Mouse (Mus musculus): Measurements from ENCODE around the gene Cntnap5b.
A peak's percentile ranks its signal among the peaks of the same experiment; 100 is the strongest.

Cntnap5b gene

DNA sequence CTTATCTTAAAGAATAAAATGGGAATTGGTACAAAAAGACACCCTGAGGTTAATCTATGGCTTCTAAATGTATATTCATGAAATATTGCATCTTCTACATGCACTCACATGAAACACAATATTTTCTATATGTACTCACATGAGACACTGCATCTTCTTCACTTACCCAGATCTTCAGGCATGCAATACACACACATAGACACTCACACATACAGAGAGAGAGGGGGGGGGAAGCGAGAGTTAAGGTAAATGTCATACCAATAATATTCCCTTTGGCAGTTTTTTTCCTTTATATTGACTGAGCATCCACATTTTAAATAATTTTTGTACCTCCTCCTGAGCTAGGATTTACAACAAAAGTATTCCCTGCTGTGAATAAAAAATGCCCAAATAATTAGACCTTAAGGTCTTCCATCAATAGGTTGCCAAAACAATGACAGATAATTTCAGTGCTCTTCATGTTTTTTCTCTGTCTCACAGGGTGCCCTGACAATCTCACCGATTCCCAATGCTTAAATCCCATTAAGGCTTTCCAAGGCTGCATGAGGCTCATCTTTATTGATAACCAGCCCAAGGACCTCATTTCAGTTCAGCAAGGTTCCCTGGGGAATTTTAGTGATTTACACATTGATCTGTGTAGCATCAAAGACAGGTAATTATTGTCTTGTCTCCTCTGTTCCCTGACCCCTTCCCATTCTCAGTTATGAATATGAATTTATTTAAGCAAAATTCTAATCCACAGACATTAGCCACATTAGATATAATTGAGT lies 391.2 kb downstream of the Cntnap5b start:
- no peak for DNase-seq (ENCODE audit: inconsistent age in 2 of 2, low spot score in 1 of 2)

GRCm38 (mm10) chr1:100171566-100171965 lies 399.0 kb downstream of the Cntnap5b start:
- no peak for DNase-seq (ENCODE audit: inconsistent age in 2 of 2, low spot score in 1 of 2)

GRCm38 (mm10) chr1:100180050-100180449 lies 407.5 kb downstream of the Cntnap5b start:
- DNase-seq (ENCODE audit: inconsistent age in 2 of 2, low spot score in 1 of 2): peak; percentile 5 to 25

DNA sequence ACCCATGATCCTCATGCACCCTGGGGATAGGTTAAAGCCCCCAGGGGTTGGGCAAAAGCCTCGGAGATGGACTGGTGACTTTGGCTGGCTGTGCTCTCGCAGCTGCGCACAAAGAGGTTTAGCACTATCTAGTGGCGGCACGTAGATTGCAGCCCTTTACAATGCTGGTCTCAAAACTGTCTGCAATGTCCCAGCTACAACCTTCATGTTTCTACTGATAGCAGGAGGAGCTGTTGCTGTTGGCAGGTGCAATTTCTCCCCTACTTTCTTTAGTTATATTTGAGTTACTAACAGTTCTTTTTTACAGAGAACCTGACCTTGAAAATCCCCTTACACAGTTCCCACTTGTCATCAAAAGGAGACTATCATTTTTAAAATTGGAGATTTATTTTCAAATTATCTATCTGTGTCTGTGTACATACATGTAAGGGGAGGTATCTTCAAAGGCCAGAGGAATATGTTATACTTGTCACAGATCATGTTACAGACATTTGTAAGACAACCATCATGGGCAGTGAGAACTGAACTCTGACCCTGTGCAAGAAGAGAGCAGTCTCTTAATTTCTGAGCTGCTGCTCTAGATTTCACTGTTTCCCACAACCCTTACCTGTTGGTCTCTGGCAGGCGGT lies 459.5 kb downstream of the Cntnap5b start:
- peak; percentile 5 to 34 for DNase-seq (ENCODE audit: inconsistent age in 2 of 2, low spot score in 1 of 2)

GRCm38 (mm10) chr1:100251964-100252363 lies 479.4 kb downstream of the Cntnap5b start:
- DNase-seq (ENCODE audit: inconsistent age in 2 of 2, low spot score in 1 of 2): no peak

GRCm38 (mm10) chr1:100310687-100311086 lies 538.1 kb downstream of the Cntnap5b start:
- no peak for DNase-seq (ENCODE audit: inconsistent age in 2 of 2, low spot score in 1 of 2)

GRCm38 (mm10) chr1:100331066-100331465 lies 558.5 kb downstream of the Cntnap5b start:
- DNase-seq (ENCODE audit: inconsistent age in 2 of 2, low spot score in 1 of 2): no peak

- no peak for DNase-seq (ENCODE audit: inconsistent age in 2 of 2, low spot score in 1 of 2)
These were observed 597.0 kb downstream of the Cntnap5b start for GRCm38 (mm10) chr1:100369415-100370113.

- no peak for DNase-seq (ENCODE audit: inconsistent age in 2 of 2, low spot score in 1 of 2)
These were observed 613.7 kb downstream of the Cntnap5b start for GRCm38 (mm10) chr1:100386252-100386651.

DNA sequence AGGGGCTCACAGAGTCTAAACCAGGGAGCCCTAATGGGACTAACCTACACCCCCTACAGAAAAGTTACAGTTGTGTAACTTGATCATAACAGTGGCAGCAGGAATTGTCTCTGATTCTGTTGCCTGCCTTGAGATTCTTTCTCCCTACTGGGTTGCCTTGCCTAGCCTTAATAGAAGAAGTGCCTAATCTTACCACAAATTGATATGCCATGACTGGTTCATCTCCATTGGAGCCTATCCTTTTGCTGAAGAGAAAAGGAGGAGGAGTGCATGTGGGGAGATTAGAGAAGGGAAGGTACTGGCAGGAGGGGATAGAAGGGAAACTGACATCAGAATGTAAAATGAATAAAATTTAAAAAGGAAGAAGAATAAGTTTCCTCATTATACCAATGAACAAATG lies 621.5 kb downstream of the Cntnap5b start:
- DNase-seq (ENCODE audit: inconsistent age in 2 of 2, low spot score in 1 of 2): no peak

- no peak for DNase-seq (ENCODE audit: inconsistent age in 2 of 2, low spot score in 1 of 2)
These were observed 644.2 kb downstream of the Cntnap5b start for GRCm38 (mm10) chr1:100416658-100417224.

- DNase-seq (ENCODE audit: inconsistent age in 2 of 2, low spot score in 1 of 2): no peak
These were observed 657.6 kb downstream of the Cntnap5b start for GRCm38 (mm10) chr1:100430038-100430774.

GRCm38 (mm10) chr1:100463877-100464276 lies 691.3 kb downstream of the Cntnap5b start:
- DNase-seq (ENCODE audit: inconsistent age in 2 of 2, low spot score in 1 of 2): no peak

- no peak for DNase-seq (ENCODE audit: inconsistent age in 2 of 2, low spot score in 1 of 2)
These were observed 692.7 kb downstream of the Cntnap5b start for GRCm38 (mm10) chr1:100465226-100465625.

- no peak for DNase-seq (ENCODE audit: inconsistent age in 2 of 2, low spot score in 1 of 2)
These were observed 695.0 kb downstream of the Cntnap5b start for GRCm38 (mm10) chr1:100467595-100467994.

- no peak for DNase-seq (ENCODE audit: inconsistent age in 2 of 2, low spot score in 1 of 2)
These were observed 737.3 kb downstream of the Cntnap5b start for GRCm38 (mm10) chr1:100509866-100510265.

Measured in adrenal gland, adult (tissue).